Mouse (Mus musculus) left cerebral cortex, adult 2 months (tissue): ENCODE measurements at regions not wholly inside any gene's neighbourhood (a gene's known extent, or its start where the extent isn't known, plus 50 kb on each side); places are given as distances from the start of the nearest gene placed in this dataset.

Experiments
- DNase-seq, 2 experiments: peaks; one replicate each; pipeline ENCODE4 v3.0.0; 2021 to 2022; ENCODE audit warnings: low spot score in 2 of 2, mixed read lengths in 1 of 2; ENCODE audit errors: extremely low spot score in 1 of 2
- H3K27ac ChIP-seq: fragments of 200-600 bp; 2 replicates; pipeline ENCODE4 v1.8.1; 2022
- H3K4me3 ChIP-seq: fragments of 200-600 bp; 2 replicates; pipeline ENCODE4 v1.8.1; 2022
- CTCF ChIP-seq: fragments of 200-600 bp; IDR thresholded peaks from 2 replicates; pipeline ENCODE4 v1.8.1; 2022; ENCODE audit warnings: antibody characterized with exemption, mild to moderate bottlenecking, moderate library complexity
- intact Hi-C: fragments of 180-260 bp; cut with DNase I; formaldehyde crosslinking; loops from one replicate; pipeline ENCODE4 v1.15.1; 2025

DNA sequence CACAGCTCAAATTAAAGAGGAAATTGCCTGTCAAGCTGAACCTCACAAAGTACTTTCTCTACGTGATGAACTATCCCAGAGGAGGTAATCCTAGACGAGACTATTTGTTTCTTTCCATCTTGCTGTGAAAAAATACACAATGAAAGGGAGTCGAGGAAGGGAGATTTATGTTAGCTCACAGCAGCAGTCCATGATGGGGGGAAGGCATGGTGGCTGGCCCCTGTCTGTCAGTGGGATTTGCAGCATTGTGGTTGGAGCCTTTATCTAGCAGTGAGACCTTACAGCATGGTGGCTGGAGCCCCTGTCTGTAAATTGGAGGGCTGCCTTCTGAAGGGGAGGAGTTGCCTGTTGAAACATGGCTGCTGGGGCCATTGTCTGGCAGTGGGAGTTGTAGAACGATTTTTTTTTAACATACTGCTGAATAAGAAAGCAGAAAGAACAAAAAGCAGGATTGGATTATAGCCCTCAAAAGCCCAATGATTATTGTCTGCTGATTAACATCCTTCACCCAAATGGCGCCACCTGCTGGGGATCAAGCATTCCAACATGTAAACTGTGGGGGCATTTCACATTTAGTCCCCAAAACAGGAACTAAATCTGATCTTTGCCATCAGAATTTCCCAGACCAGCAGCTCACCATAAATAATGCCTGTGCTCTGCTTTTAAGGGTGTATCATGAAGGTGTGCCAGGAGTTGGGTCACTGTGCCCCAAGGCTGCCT, 54.0 kb upstream of the Ripor2 start:
- DNase-seq, result no peak
- TF ChIP-seq CTCF, result peak; percentile 42
- no peak overlapping the region for H3K27ac ChIP-seq
- H3K4me3 ChIP-seq, result no peak overlapping the region
- intact Hi-C loops, result no loop called here
